Mouse (Mus musculus) ES-E14 (cell line): ENCODE data around the gene Ppard. TPM values are rescaled to one million over a fixed set of nuclear protein-coding genes. Genes with fewer than 3 reads are reported as not detected.

Source experiments
- DNase-seq: peaks from one replicate; pipeline ENCODE4 v3.0.0-alpha.2; 2013; ENCODE audit warnings: low read depth, low spot score
- H3K27ac ChIP-seq: 2 replicates; pipeline ENCODE4 v1.5.1; 2012; ENCODE audit warnings: low read depth, mild to moderate bottlenecking, low read length, moderate library complexity, mixed read lengths; ENCODE audit not compliant: poor library complexity, insufficient read depth, severe bottlenecking
- H3K36me3 ChIP-seq: 2 replicates; pipeline ENCODE4 v1.6.1; 2012; ENCODE audit warnings: mild to moderate bottlenecking, low read length, moderate library complexity, mixed read lengths; ENCODE audit not compliant: control insufficient read depth, poor library complexity, insufficient read depth, severe bottlenecking
- H3K4me1 ChIP-seq, 2 experiments: fragments of 150-350 bp in 1 of 2; sonication (generic) in 1 of 2; 2 replicates each; pipeline ENCODE4 v1.6.1; 2012; ENCODE audit warnings: low read length in 2 of 2, mild to moderate bottlenecking in 1 of 2, mixed read lengths in 1 of 2; ENCODE audit not compliant: control insufficient read depth in 2 of 2, insufficient read depth in 2 of 2, poor library complexity in 1 of 2
- H3K4me3 ChIP-seq, 2 experiments: fragments of 150-350 bp in 1 of 2; sonication (generic) in 1 of 2; 2 replicates each; pipeline ENCODE4 v1.5.1; 2012; ENCODE audit warnings: low read length in 2 of 2, low read depth in 1 of 2, mild to moderate bottlenecking in 1 of 2, mixed read lengths in 1 of 2; ENCODE audit not compliant: insufficient read depth in 1 of 2, poor library complexity in 1 of 2, severe bottlenecking in 1 of 2
- H3K9ac ChIP-seq: 2 replicates; pipeline ENCODE4 v1.6.1; 2012; ENCODE audit warnings: low read depth, mild to moderate bottlenecking, low read length, mixed read lengths; ENCODE audit not compliant: poor library complexity, insufficient read depth, severe bottlenecking
- H3K9me3 ChIP-seq: fragments of 150-350 bp; sonication (generic); 2 replicates; pipeline ENCODE4 v1.6.1; 2012; ENCODE audit warnings: low read depth, mild to moderate bottlenecking, low read length; ENCODE audit not compliant: control insufficient read depth, insufficient read depth
- CHD2 ChIP-seq: IDR thresholded peaks from 2 replicates; pipeline ENCODE4 v1.6.1; 2014; ENCODE audit warnings: mild to moderate bottlenecking, low read depth, low read length, inconsistent platforms
- HCFC1 ChIP-seq: IDR thresholded peaks from 2 replicates; pipeline ENCODE4 v1.6.1; 2012; ENCODE audit warnings: low read length, inconsistent platforms, borderline replicate concordance; ENCODE audit not compliant: insufficient read depth
- MAFK ChIP-seq: IDR thresholded peaks from 2 replicates; pipeline ENCODE4 v1.6.1; 2014; ENCODE audit warnings: mild to moderate bottlenecking, low read depth, low read length, inconsistent platforms; ENCODE audit not compliant: insufficient read depth
- ZC3H11A ChIP-seq: IDR thresholded peaks from 2 replicates; pipeline ENCODE4 v1.6.1; 2012; ENCODE audit warnings: low read depth, mild to moderate bottlenecking, inconsistent platforms, low read length, borderline replicate concordance
- ZNF384 ChIP-seq: IDR thresholded peaks from 2 replicates; pipeline ENCODE4 v1.6.1; 2012; ENCODE audit warnings: low read depth, low read length, inconsistent platforms
- in situ Hi-C, 2 experiments: fragments of 600-800 bp; cut with MboI; formaldehyde crosslinking; loops; one replicate each; pipeline ENCODE4 v1.15.1; 2025; ENCODE audit warnings: low sequenced_read_pairs in 2 of 2, inconsistent platforms in 1 of 2; ENCODE audit not compliant: unreplicated experiment in 2 of 2
- total RNA-seq: library from RNA; depleted of rRNA; stranded (reverse); fragments of 300-350 nt; gene quantifications from 2 replicates; pipeline ENCODE4 v1.2.3, GENCODE M21; 2012

Ppard gene
- total RNA-seq, 1 experiment, result 6.7 TPM

DNA sequence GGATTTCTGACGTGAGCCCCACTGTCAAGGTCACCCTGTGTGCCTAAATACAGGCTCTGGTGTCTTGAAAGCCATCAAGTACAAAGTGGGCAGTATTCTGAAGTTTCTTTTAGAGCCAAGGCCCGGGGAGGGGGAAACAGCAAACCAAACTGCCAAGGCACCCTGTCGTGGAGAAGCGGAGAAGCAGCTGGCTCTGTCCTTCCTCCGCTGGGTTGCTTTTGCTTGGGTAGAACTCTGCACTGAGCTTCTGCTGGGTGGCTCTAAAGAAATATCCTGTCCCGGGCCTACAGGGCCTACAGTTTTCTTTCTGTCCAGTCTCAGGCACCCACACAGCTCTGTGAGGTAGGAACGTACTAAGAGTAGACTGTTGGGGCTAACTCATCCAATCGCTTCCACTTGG, 25.4 kb upstream of the Ppard start:
- Histone ChIP-seq H3K4me3 (no peak overlapping the region), H3K36me3 (no peaks in the 10 kb centered on the region; the same call in 1 of the 2 replicates), H3K4me1 (peaks cover 9 to 22% of the 10 kb centered on the region in 2 experiments), H3K9ac (peak overlapping the region; percentile 67; the same call in 1 of the 2 replicates), H3K27ac (peak overlapping the region; percentile 26; the same call in 1 of the 2 replicates), H3K9me3 (no peaks in the 10 kb centered on the region)
- in situ Hi-C loops, result no loop called here
- TF ChIP-seq CHD2 (no peak), ZNF384 (no peak), HCFC1 (no peak), ZC3H11A (no peak), MAFK (no peak)
- no peak for DNase-seq

DNA sequence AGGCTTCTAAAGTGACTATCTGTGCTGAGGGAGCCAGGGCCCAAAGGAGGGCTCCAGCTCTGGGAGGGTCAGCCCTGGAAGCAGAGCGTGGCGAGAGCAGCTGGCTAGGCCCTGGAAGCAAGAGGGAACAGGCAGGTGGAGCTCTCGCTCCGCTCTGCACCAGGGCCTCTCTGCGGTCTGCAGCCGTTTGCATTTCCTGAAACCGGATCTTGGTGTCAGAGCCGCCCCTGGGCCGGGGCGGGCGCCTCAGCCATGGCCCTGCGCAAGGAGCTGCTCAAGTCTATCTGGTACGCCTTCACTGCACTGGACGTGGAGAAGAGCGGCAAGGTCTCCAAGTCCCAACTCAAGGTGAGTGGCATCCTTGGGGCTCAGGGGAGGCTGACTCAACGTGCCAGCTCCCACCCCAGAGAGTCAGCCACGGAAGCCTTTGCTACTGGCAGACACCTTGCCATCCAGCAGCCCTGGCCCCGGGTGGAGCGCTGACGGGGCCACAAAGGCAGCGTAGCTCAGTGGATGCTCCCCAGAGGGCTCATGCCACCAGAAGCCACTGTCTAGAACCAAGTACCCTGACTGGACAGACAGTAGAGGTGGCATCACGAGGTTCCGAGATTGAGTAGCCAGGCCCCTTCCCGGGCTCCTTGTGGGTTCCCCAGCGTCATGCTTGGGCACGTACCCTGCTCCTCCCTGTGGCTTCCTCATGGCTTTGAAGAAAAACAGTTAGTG, 24.7 kb upstream of the Ppard start, which contains the start of gene Def6:
Def6 (plus strand) TSS at position 188 of the 723 bp plus-strand sequence.
- Histone ChIP-seq H3K27ac (peak within 1 kb of the TSS; percentile 54), H3K9me3 (no peaks in the 10 kb centered on the region), H3K4me1 (peaks cover 9 to 26% of the 10 kb centered on the region in 2 experiments), H3K9ac (peak within 1 kb of the TSS; percentile 85), H3K4me3 (peak within 1 kb of the TSS; percentile 54 to 77), H3K36me3 (no peaks in the 10 kb centered on the region; the same call in 1 of the 2 replicates)
- in situ Hi-C loops, result no loop called here
- TF ChIP-seq ZC3H11A, result no peak
- TF ChIP-seq MAFK, result no peak
- TF ChIP-seq CHD2, result no peak
- TF ChIP-seq ZNF384, result no peak
- DNase-seq, result no peak

GRCm38 (mm10) chr17:28208314-28208612, 24.2 kb upstream of the Ppard start:
- no peaks in the 10 kb centered on the region for H3K9me3 ChIP-seq
- H3K4me1 ChIP-seq, result peaks cover 9 to 29% of the 10 kb centered on the region in 2 experiments
- H3K36me3 ChIP-seq, result no peaks in the 10 kb centered on the region; the same call in 1 of the 2 replicates
- DNase-seq, result no peak
- H3K27ac ChIP-seq, result peak overlapping the region; percentile 54; the same call in 1 of the 2 replicates
- TF ChIP-seq HCFC1, result no peak
- TF ChIP-seq ZC3H11A, result no peak
- TF ChIP-seq MAFK, result no peak
- TF ChIP-seq CHD2, result no peak
- TF ChIP-seq ZNF384, result no peak
- in situ Hi-C loops, result no loop called here
- peak overlapping the region; percentile 54 to 77 for H3K4me3 ChIP-seq
- peak overlapping the region; percentile 85 for H3K9ac ChIP-seq

- no peak for DNase-seq
- no peaks in the 10 kb centered on the region for H3K9me3 ChIP-seq
- H3K27ac ChIP-seq, result no peak overlapping the region
- in situ Hi-C loops, result no loop called here
- no peak overlapping the region for H3K4me3 ChIP-seq
- H3K4me1 ChIP-seq, result peaks cover 9 to 27% of the 10 kb centered on the region in 2 experiments
- H3K9ac ChIP-seq, result no peak overlapping the region
- no peaks in the 10 kb centered on the region; the same call in 1 of the 2 replicates for H3K36me3 ChIP-seq
- TF ChIP-seq ZC3H11A (no peak), HCFC1 (no peak), ZNF384 (no peak), MAFK (no peak), CHD2 (no peak)
Observed at GRCm38 (mm10) chr17:28209457-28210110, 22.9 kb upstream of the Ppard start.
